Mouse (Mus musculus) liver, adult 2 months (tissue): ENCODE results near the gene Rilpl1.

Source experiments
- CTCF ChIP-seq: fragments of 200-500 bp; IDR thresholded peaks from 2 replicates; pipeline ENCODE4 v1.5.1; 2011; ENCODE audit warnings: low read depth, low read length, control low read depth
- POLR2A ChIP-seq: fragments of 200-500 bp; IDR thresholded peaks from 2 replicates; pipeline ENCODE4 v1.6.1; 2011; ENCODE audit warnings: low read length, control low read depth; ENCODE audit not compliant: insufficient read depth; ENCODE audit errors: extremely low read depth

DNA sequence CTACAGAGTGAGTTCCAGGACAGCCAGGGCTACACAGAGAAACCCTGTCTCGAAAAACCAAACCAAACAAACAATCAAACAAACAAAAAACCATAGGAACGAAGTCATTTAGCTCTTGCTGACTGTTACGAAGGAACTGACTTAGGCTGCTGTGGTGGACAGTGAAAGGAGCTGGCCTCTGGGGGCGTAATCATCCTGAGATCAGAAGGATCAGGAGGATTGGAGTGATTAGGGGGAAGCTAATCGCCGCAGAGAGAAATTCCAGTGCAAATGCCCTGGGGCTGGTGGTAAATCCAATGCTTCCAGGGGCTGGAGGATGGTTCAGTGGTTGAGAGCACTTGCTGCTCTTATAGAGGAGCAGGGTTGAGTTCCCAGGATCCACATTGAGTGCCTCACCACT is 22.4 kb upstream of the Rilpl1 start:
- TF ChIP-seq CTCF (no peak), POLR2A (no peak)
